Comparison of ENCODE assay signal across 25 mouse cellular contexts in the genomic region with DNA sequence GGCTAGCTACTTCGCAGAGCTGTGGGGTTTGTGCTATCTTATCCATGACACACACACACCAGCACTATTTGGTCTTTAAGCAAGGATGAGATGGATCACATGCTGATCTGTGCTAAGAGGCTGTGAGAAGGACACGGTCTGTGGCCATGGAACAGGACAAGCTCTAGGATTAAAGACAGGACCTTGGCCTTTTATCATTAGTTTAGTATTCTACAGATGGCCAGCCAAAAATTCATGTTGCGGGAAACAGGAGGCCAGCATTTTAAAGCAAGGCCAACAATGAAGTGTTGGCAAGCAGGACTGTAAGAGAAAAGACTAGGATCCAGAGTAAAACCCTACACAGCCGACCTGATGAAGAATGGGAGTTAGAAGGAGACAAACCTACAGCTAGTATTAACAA. TPM values are rescaled to one million over a fixed set of nuclear protein-coding genes. Genes with fewer than 3 reads are reported as not detected.
DNase-seq lines count a peak whose midpoint lies in the region; ATAC-seq lines count a peak whose summit lies in the region.
"Had no signal": no experiment of that assay in that cellular context is flagged by ENCODE, and none has a peak within 500 bp of the region (broad histone marks: within the 10 kb centered on the region; RNA-seq: fewer than 3 reads in every experiment).

No protein-coding gene starts in this region.

- no peaks in the 10 kb centered on the region for H3K36me3 ChIP-seq in hindbrain, embryonic 14.5 days (replicated peaks; ENCODE audit: control insufficient read depth, insufficient read depth)
- H3K36me3 ChIP-seq: embryonic facial prominence, embryonic 12.5 days; forebrain, embryonic 15.5 days had no signal

- WGBS in hindbrain, embryonic 14.5 days: 90% methylated on average over 4 of the region's 4 CpGs

- no peak overlapping the region for H3K9ac ChIP-seq in hindbrain, embryonic 14.5 days
- H3K9ac ChIP-seq: embryonic facial prominence, embryonic 12.5 days; forebrain, embryonic 13.5 days; forebrain, embryonic 15.5 days; forebrain, postnatal 0 days had no signal

- H3K27ac ChIP-seq in hindbrain, embryonic 14.5 days: no peak overlapping the region
- H3K27ac ChIP-seq: embryonic facial prominence, embryonic 10.5 days; embryonic facial prominence, embryonic 12.5 days; forebrain, embryonic 13.5 days; forebrain, embryonic 15.5 days had no signal

- no peak overlapping the region for H3K4me3 ChIP-seq in hindbrain, embryonic 14.5 days (replicated peaks; ENCODE audit: low read length)
- H3K4me3 ChIP-seq: embryonic facial prominence, embryonic 10.5 days; embryonic facial prominence, embryonic 12.5 days; forebrain, embryonic 13.5 days; forebrain, embryonic 15.5 days had no signal

- no peaks in the 10 kb centered on the region for H3K4me1 ChIP-seq in hindbrain, embryonic 14.5 days (replicated peaks; ENCODE audit: control insufficient read depth, insufficient read depth, low read length)
- H3K4me1 ChIP-seq: embryonic facial prominence, embryonic 10.5 days; embryonic facial prominence, embryonic 12.5 days; forebrain, embryonic 13.5 days; forebrain, embryonic 15.5 days had no signal

- ATAC-seq in hindbrain, embryonic 14.5 days (ENCODE audit: low FRiP score): no peak
- ATAC-seq: activated CD4-positive, CD25-positive, alpha-beta regulatory T cell, adult 4 months; CD4-positive, CD25-positive, alpha-beta regulatory T cell, adult 4 months; forebrain, embryonic 13.5 days; forebrain, embryonic 15.5 days; forebrain, postnatal 0 days; Patski had no signal

- no peaks in the 10 kb centered on the region for H3K9me3 ChIP-seq in hindbrain, embryonic 14.5 days (ENCODE audit: control insufficient read depth, low read length)
- H3K9me3 ChIP-seq: embryonic facial prominence, embryonic 10.5 days; embryonic facial prominence, embryonic 12.5 days; forebrain, embryonic 13.5 days; forebrain, embryonic 15.5 days; G1E had no signal

- DNase-seq in adrenal gland, adult (ENCODE audit: inconsistent age in 2 of 2, low spot score in 1 of 2): peak; percentile 25 to 83
- no peak for DNase-seq in adrenal gland, postnatal 25 days
- DNase-seq in adrenal gland, adult 8-10 months: peak; percentile 41
- DNase-seq in adrenal gland, postnatal 4 days (ENCODE audit: low spot score in 2 of 2): no peak
- peak; percentile 2 for DNase-seq in ovary, adult 18-20 months (ENCODE audit: low spot score)
- no peak for DNase-seq in ovary, postnatal 10 days (ENCODE audit: low spot score)
- peak; percentile 19 to 30 for DNase-seq in adrenal gland, postnatal 36 days
- no peak for DNase-seq in hindbrain, embryonic 14.5 days (ENCODE audit: low spot score)
- DNase-seq: B cell, adult 2 months; cerebellum, adult 11 months; cerebellum, adult 18-20 months; cerebellum, adult 8-10 months; cerebellum, adult 9-11 months; cerebellum, postnatal 14 days; cerebellum, postnatal 36 days; forebrain, postnatal 0 days had no signal

- H3K27me3 ChIP-seq in hindbrain, embryonic 14.5 days (ENCODE audit: control insufficient read depth, insufficient read depth, low read length): no peaks in the 10 kb centered on the region
- H3K27me3 ChIP-seq: CH12.LX; embryonic facial prominence, embryonic 12.5 days; forebrain, embryonic 13.5 days; forebrain, embryonic 15.5 days; Patski had no signal

- H3K4me2 ChIP-seq in hindbrain, embryonic 14.5 days (replicated peaks): no peak overlapping the region
- H3K4me2 ChIP-seq: embryonic facial prominence, embryonic 12.5 days; forebrain, embryonic 13.5 days; forebrain, embryonic 15.5 days had no signal

RNA-seq across cellular contexts. Expression of gene Alkbh3, which starts 52.2 kb away (rescaled TPM):
- total RNA-seq in adrenal gland, postnatal 25 days (2021): 48.2 and 56.0 TPM in 2 replicates
- 10 to 100 TPM; 29.9 to 57.4 (median 46.2) TPM for total RNA-seq in adrenal gland, adult 8-10 months (2022)
- total RNA-seq in adrenal gland, postnatal 4 days (2021): 10 to 100 TPM; 73.1 to 76.3 TPM
- total RNA-seq in adrenal gland, postnatal 36 days (2021): 10 to 100 TPM; 38.6 to 53.1 TPM
- polyA plus RNA-seq in hindbrain, embryonic 14.5 days (2014; fragmentation: Nextera tagmentation; extraction: Ambion mirVana): 43.2 and 52.6 TPM in 2 replicates

Comparison
In these comparisons a context has a peak if more than half of its experiments do, and no peak if none do; other contexts are left out.
1. DNase-seq: peak in adrenal gland, adult (2 of 2), adrenal gland, adult 8-10 months (single experiment), ovary, adult 18-20 months (single experiment) and adrenal gland, postnatal 36 days (2 of 2); none in adrenal gland, postnatal 25 days (single experiment), adrenal gland, postnatal 4 days (0 of 2), ovary, postnatal 10 days (single experiment) and hindbrain, embryonic 14.5 days (single experiment).